Mouse (Mus musculus) stomach, postnatal 0 days (tissue): ENCODE results near the gene Arfgef2. TPM values are rescaled to one million over a fixed set of nuclear protein-coding genes. Genes with fewer than 3 reads are reported as not detected.

Experiments used
- ATAC-seq: fragments of 200-750 bp; cut with Nextera tagmentation; 2 replicates; pipeline ENCODE4 v1.8.0; 2017; ENCODE audit not compliant: low FRiP score, low TSS enrichment
- DNase-seq: peaks from one replicate; pipeline ENCODE4 v3.0.0-alpha.2; 2016; ENCODE audit warnings: low spot score
- H3K27ac ChIP-seq: fragments of 300-500 bp; sonication (generic); replicated peaks from 2 replicates; pipeline ENCODE4 v1.5.1; 2014; ENCODE audit warnings: mild to moderate bottlenecking, control low read depth
- H3K27me3 ChIP-seq: fragments of 300-500 bp; sonication (generic); 2 replicates; pipeline ENCODE4 v1.6.1; 2014; ENCODE audit warnings: low read length; ENCODE audit not compliant: control insufficient read depth, insufficient read depth
- H3K36me3 ChIP-seq: fragments of 300-500 bp; sonication (generic); 2 replicates; pipeline ENCODE4 v1.6.1; 2014; ENCODE audit warnings: low read length, mixed read lengths; ENCODE audit not compliant: control insufficient read depth, insufficient read depth
- H3K4me1 ChIP-seq: fragments of 300-500 bp; sonication (generic); replicated peaks from 2 replicates; pipeline ENCODE4 v1.6.1; 2014; ENCODE audit warnings: antibody characterized with exemption; ENCODE audit not compliant: control insufficient read depth, insufficient read depth
- H3K4me2 ChIP-seq: fragments of 300-500 bp; sonication (generic); replicated peaks from 2 replicates; pipeline ENCODE4 v1.6.1; 2014; ENCODE audit warnings: low read depth, mild to moderate bottlenecking, control low read depth, moderate library complexity
- H3K4me3 ChIP-seq: fragments of 300-500 bp; sonication (generic); 2 replicates; pipeline ENCODE4 v1.5.1; 2014; ENCODE audit warnings: low read depth, low read length, control low read depth
- H3K9ac ChIP-seq: fragments of 300-500 bp; sonication (generic); 2 replicates; pipeline ENCODE4 v1.6.1; 2014; ENCODE audit warnings: mild to moderate bottlenecking, low read length, control low read depth, mixed read lengths
- H3K9me3 ChIP-seq: fragments of 300-500 bp; sonication (generic); 2 replicates; pipeline ENCODE4 v1.6.1; 2016; ENCODE audit warnings: low read length; ENCODE audit not compliant: control insufficient read depth
- CTCF ChIP-seq: IDR thresholded peaks from 2 replicates; pipeline ENCODE4 v1.5.1; 2016; ENCODE audit warnings: antibody characterized with exemption, low read depth, mild to moderate bottlenecking, moderate library complexity
- EP300 ChIP-seq: optimal IDR thresholded peaks from 2 replicates; pipeline ENCODE3; 2016; ENCODE audit warnings: antibody characterized with exemption
- WGBS: fragments of 180-500 bp; shearing (Covaris S2); extraction: QIAGEN DNeasy Blood & Tissue Kit; methylation state at CpG from one replicate; pipeline ENCODE4 v1.1.7; 2014; 5-methylcytosine and 5-hydroxymethylcytosine counted together
- polyA plus RNA-seq: library from polyadenylated mRNA; unstranded; fragments of >200 nt; fragmentation: Nextera tagmentation; extraction: Ambion mirVana; gene quantifications from 2 replicates; pipeline ENCODE4 v1.2.1, GENCODE M21; 2015

Gene Arfgef2
- polyA plus RNA-seq, 1 experiment from 2014 or later, result 3.1 TPM

DNA sequence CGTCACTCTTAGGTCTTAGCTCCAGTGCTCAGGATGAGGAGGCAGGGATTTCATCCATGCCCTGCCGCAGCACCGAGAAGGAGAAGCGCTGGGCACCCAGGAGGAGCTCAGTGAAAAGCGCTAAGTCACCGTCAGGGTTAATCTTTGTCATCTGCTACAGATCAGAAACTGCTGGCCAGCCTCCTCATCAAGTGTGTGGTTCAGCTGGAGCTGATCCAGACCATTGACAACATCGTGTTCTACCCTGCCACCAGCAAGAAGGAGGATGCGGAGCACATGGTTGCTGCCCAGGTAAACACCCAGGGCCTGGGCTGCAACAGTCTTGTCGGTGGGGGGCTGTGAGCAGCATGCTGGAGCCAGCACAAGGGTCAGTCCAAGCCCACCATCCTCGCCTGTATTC, 80.2 kb downstream of the Arfgef2 start:
- H3K4me3 ChIP-seq, result no peak overlapping the region
- WGBS, result 76% methylated on average over 10 of the region's 10 CpGs
- DNase-seq (no peak), ATAC-seq (no peak)
- no peaks in the 10 kb centered on the region for H3K27me3 ChIP-seq
- H3K27ac ChIP-seq, result no peak overlapping the region
- H3K9ac ChIP-seq, result no peak overlapping the region
- no peaks in the 10 kb centered on the region for H3K4me1 ChIP-seq
- no peak overlapping the region for H3K4me2 ChIP-seq
- peaks cover 12% of the 10 kb centered on the region for H3K36me3 ChIP-seq
- TF ChIP-seq EP300 (no peak), CTCF (no peak)
- H3K9me3 ChIP-seq, result no peaks in the 10 kb centered on the region

DNA sequence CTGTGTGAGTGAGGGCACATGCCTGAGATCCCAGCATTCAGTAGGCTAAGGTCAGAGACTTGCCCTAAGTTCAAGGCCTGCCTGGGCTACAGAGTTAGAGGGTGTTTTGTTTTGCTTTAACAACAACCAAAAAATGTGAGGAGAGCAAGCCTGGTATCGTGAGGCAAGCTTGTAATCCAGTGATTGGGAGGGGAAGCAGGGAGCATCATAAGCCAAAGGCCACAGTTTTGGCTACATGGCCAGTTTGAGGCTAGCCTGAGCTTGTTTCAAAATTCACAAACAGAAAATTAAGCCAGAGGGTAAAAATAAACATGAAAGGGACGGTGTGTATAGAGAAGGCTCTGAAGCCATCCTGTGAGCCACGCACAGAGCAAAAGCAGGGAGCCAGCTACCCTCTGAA, 80.8 kb downstream of the Arfgef2 start:
- Histone ChIP-seq H3K9ac (no peak overlapping the region), H3K4me3 (no peak overlapping the region), H3K27ac (no peak overlapping the region), H3K9me3 (no peaks in the 10 kb centered on the region), H3K27me3 (no peaks in the 10 kb centered on the region), H3K4me2 (no peak overlapping the region), H3K4me1 (no peaks in the 10 kb centered on the region), H3K36me3 (peaks cover 12% of the 10 kb centered on the region)
- DNase-seq (no peak), ATAC-seq (no peak)
- 86% methylated on average over 3 of the region's 3 CpGs for WGBS
- TF ChIP-seq CTCF (no peak), EP300 (no peak)

DNA sequence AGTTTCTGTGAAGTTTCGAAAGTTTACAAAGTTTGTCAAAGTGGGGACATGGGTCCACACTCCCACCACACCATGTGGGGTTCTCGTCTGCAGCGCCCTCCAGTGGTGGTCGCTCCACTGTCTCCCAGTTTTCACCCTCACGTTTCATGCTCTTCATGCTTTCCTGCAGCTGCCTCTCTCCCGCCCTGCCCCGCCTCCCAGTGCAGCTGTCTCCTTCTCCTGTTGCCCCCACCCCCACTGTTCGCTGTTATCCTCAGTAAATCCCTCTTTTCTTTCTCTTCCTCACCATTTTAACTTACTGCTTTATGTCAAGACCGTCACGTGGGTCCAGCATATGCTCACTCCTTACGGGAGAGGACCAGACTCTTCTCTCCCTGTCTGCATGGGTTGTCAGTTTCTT, 82.4 kb downstream of the Arfgef2 start:
- Histone ChIP-seq H3K27me3 (no peaks in the 10 kb centered on the region), H3K27ac (no peak overlapping the region), H3K36me3 (peaks cover 13% of the 10 kb centered on the region), H3K4me3 (no peak overlapping the region), H3K4me1 (no peaks in the 10 kb centered on the region), H3K9me3 (no peaks in the 10 kb centered on the region), H3K9ac (no peak overlapping the region), H3K4me2 (no peak overlapping the region)
- WGBS, result 36% methylated on average over 11 of the region's 11 CpGs
- TF ChIP-seq EP300, result no peak
- peak; percentile 55 for TF ChIP-seq CTCF
- DNase-seq (peak; percentile 25), ATAC-seq (no peak)

DNA sequence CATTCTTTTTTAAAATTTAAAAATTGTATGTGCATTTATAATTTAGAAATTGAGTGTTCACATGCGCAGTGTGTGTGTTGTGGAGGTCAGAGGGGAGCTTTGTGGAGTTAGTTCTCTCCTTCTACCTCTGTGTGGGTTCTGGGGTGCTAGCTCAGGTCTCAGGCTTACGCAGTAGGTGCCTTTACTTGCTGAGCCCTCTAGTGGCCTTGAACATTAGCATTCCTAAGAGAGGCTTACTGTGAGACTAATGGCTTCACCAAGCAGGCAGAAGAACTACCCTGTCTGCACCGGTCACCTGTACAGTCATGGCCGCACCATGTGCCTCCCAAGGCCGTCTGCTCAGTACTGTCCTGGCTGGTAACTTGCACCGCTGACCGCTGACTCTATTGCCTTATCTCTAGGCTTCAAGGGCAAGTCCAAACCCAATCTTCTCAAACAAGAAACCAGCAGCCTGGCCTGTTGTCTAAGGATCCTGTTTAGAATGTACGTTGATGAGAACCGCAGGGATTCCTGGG, 86.0 kb downstream of the Arfgef2 start:
- peaks cover 17% of the 10 kb centered on the region for H3K36me3 ChIP-seq
- TF ChIP-seq EP300, result no peak
- TF ChIP-seq CTCF, result peak; percentile 31
- WGBS, result 76% methylated on average over 9 of the region's 9 CpGs
- no peaks in the 10 kb centered on the region for H3K9me3 ChIP-seq
- H3K4me1 ChIP-seq, result no peaks in the 10 kb centered on the region
- no peaks in the 10 kb centered on the region for H3K27me3 ChIP-seq
- H3K4me2 ChIP-seq, result no peak overlapping the region
- no peak overlapping the region for H3K9ac ChIP-seq
- H3K4me3 ChIP-seq, result no peak overlapping the region
- DNase-seq (no peak), ATAC-seq (no peak)
- no peak overlapping the region for H3K27ac ChIP-seq

DNA sequence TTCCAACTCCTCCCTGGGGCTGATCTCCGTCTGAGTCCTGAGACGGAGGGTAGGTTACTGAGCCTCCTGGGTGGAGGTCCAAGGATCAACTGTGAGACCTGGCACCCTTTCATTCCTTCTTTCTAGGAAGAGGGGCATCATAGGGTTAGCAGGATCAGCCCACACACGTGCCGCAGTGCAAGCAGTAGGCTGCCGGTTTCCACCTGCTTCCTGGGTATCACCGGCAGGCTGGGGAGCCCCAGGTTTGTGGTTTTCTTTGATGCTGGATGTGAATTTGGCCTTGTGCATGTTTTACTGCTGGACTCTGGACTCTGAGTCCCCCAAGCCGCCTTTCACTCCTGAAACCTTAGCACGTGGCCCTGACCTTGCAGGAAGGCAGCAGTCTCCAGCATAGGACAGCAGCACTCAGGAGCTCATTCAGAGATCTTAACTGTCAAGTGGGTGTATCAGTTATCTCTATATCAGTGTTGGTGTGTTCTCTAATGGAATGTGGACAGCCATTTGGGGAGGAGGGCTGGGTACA, 86.8 kb downstream of the Arfgef2 start:
- Histone ChIP-seq H3K27me3 (no peaks in the 10 kb centered on the region), H3K4me3 (no peak overlapping the region), H3K9ac (no peak overlapping the region), H3K9me3 (no peaks in the 10 kb centered on the region), H3K4me2 (no peak overlapping the region), H3K36me3 (peaks cover 17% of the 10 kb centered on the region), H3K4me1 (no peaks in the 10 kb centered on the region), H3K27ac (no peak overlapping the region)
- TF ChIP-seq CTCF (no peak), EP300 (no peak)
- DNase-seq, result no peak
- WGBS, result 92% methylated on average over 8 of the region's 8 CpGs
- no peak for ATAC-seq

DNA sequence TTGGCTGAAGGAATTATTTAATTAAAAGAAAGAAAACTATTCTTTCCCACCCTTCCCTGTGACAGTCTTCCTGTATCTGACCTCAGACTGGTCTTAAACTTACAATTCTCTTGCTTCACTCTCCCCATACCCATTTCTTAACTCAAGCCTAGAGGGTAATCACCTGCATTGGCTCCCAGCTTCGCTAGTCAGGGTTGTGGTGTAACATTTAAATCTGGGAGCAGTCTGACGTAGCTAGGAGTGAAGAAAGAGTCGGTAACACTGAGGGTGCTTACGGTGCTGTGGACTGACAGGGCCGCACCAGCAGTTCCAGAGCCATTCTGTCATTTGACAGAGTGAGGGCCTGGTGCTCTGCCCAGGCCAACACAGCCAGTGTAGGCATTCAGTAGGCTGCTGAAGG, 87.6 kb downstream of the Arfgef2 start:
- DNase-seq (no peak), ATAC-seq (no peak)
- Histone ChIP-seq H3K9ac (no peak overlapping the region), H3K4me1 (no peaks in the 10 kb centered on the region), H3K9me3 (no peaks in the 10 kb centered on the region), H3K4me2 (no peak overlapping the region), H3K27ac (no peak overlapping the region), H3K27me3 (no peaks in the 10 kb centered on the region), H3K4me3 (no peak overlapping the region), H3K36me3 (peaks cover 17% of the 10 kb centered on the region)
- TF ChIP-seq CTCF, result no peak
- TF ChIP-seq EP300, result no peak
- WGBS, result 91% methylated on average over 5 of the region's 5 CpGs
